Mouse (Mus musculus) midbrain, embryonic 15.5 days (tissue): ENCODE results near the gene Mrpl10. TPM values are rescaled to one million over a fixed set of nuclear protein-coding genes. Genes with fewer than 3 reads are reported as not detected.

Experiments
- ATAC-seq: fragments of 200-750 bp; cut with Nextera tagmentation; replicated peaks from 2 replicates; pipeline ENCODE4 v1.8.0; 2017; ENCODE audit warnings: moderate TSS enrichment
- H3K27ac ChIP-seq: fragments of 300-500 bp; sonication (generic); 2 replicates; pipeline ENCODE4 v1.5.1; 2015; ENCODE audit warnings: mild to moderate bottlenecking, inconsistent platforms
- H3K27me3 ChIP-seq: fragments of 300-500 bp; sonication (generic); replicated peaks from 2 replicates; pipeline ENCODE4 v1.6.1; 2015; ENCODE audit warnings: inconsistent platforms
- H3K36me3 ChIP-seq: fragments of 300-500 bp; sonication (generic); replicated peaks from 2 replicates; pipeline ENCODE4 v1.6.1; 2015; ENCODE audit warnings: inconsistent platforms
- H3K4me1 ChIP-seq: fragments of 300-500 bp; sonication (generic); 2 replicates; pipeline ENCODE4 v1.6.1; 2015; ENCODE audit warnings: inconsistent platforms
- H3K4me2 ChIP-seq: fragments of 300-500 bp; sonication (generic); 2 replicates; pipeline ENCODE4 v1.6.1; 2015; ENCODE audit warnings: inconsistent platforms, mild to moderate bottlenecking, moderate library complexity
- H3K4me3 ChIP-seq: fragments of 300-500 bp; sonication (generic); 2 replicates; pipeline ENCODE4 v1.5.1; 2015; ENCODE audit warnings: mild to moderate bottlenecking, inconsistent platforms
- H3K9ac ChIP-seq: fragments of 300-500 bp; sonication (generic); 2 replicates; pipeline ENCODE4 v1.6.1; 2015; ENCODE audit warnings: mild to moderate bottlenecking, inconsistent platforms
- H3K9me3 ChIP-seq: fragments of 300-500 bp; sonication (generic); 2 replicates; pipeline ENCODE4 v1.6.1; 2016; ENCODE audit warnings: inconsistent platforms
- WGBS: fragments of 180-500 bp; shearing (Covaris S2); methylation state at CpG from one replicate; pipeline ENCODE4 v1.1.7; 2015; ENCODE audit warnings: mixed read lengths; 5-methylcytosine and 5-hydroxymethylcytosine counted together
- polyA plus RNA-seq: library from polyadenylated mRNA; unstranded; fragments of >200 nt; fragmentation: Nextera tagmentation; extraction: Ambion mirVana; gene quantifications from 2 replicates; pipeline ENCODE4 v1.2.1, GENCODE M21; 2015

The Mrpl10 gene
- polyA plus RNA-seq, 1 experiment from 2014 or later: 54.5 TPM

DNA sequence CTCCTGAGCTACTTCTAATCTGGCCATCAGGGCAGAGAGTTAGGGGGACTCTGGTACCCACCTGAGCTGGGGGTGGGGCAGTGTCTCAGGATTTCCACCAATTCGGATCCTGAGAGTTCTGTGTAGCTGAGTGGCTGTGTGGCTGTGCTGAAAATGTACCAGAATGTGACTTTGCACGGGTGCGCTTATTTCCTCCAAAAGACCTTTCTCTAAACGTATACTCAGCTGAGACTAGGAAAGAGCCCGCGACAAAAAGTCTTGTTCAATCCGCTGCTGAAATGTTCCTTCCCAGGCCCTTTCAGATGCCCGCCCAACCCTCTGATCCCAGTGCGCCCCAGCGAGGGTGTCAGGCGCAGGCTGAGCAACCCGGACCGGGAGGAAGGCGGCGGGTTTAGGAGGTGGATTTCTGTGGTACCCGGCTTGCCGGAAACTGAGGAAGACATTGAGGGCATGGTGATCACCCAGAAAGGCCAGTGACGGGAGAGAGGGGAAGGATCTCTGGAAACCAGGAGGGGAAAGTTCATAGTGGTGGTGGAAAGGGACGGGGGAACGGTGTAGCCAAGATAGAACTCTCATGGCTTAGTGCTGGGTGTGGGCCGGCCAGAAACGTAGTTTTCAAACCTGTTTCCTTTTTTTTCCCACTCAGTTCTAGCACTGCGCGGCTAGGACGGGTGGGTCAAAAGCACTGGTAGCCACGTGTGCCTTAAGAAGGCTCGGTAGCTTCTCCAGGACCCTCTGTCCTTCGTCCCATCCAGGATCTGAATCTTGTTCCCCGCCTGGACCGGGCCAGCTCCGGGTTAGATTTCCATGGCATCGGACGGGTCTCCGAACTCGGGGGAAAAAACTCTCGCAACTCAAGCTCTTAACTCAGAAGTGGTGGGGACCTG, 23.4 kb upstream of the Mrpl10 start:
- under 1% methylated on average over 36 of the region's 36 CpGs for WGBS
- H3K36me3 ChIP-seq: no peaks in the 10 kb centered on the region

DNA sequence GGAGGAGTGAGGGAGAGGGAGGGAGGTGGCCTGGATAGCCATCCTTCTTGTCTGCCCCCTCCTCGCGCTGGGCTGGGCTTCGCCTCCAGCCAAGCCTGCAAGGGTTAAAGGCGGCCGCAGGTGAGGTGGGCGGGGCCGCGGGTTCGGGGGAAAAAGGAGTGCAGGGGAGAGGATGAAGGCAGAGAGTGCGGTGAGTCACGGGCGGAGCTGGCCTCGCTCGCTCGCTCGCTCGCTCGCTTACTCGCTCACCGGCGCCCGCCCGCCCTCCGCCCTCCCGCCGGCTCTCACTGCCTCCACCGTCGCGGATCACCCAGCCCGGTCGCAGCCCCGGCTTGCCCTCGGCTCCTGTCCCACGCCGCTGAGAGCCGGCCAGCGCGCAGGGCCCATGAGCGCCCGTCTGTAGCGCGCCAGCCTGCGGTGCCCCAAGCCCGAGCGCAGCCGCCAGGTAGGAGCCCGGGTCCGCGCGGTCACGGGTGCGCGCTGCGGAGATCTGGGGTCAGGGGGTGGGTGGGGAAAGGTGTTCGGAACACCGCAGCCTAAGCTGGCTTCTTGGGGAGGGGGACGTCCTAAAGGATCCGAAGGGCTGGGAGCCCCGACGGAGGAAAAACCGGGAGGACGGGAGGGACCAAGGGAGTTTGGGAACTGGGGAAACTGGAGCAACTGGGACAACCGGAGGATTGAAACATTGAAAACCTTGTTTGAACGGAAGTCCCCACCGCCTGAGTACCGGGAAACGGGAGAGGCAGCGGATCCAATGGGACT, 22.6 kb upstream of the Mrpl10 start:
- H3K9ac ChIP-seq: no peak overlapping the region
- H3K36me3 ChIP-seq: no peaks in the 10 kb centered on the region
- no peak overlapping the region for H3K27ac ChIP-seq
- peaks cover 86% of the 10 kb centered on the region for H3K27me3 ChIP-seq
- no peak for ATAC-seq
- under 1% methylated on average over 66 of the region's 68 CpGs for WGBS
- peaks cover 24% of the 10 kb centered on the region for H3K4me1 ChIP-seq
- peak overlapping the region; percentile 31 for H3K4me3 ChIP-seq
- H3K4me2 ChIP-seq: peak overlapping the region; percentile 53
- H3K9me3 ChIP-seq: no peaks in the 10 kb centered on the region

More for the DNA sequence above, 23.4 kb upstream of the Mrpl10 start:
- H3K4me3 ChIP-seq: peak overlapping the region; percentile 31; the same call in 1 of the 2 replicates
- peak overlapping the region; percentile 53 for H3K4me2 ChIP-seq
- H3K27ac ChIP-seq: no peak overlapping the region
- H3K27me3 ChIP-seq: peaks cover 78% of the 10 kb centered on the region
- H3K9me3 ChIP-seq: no peaks in the 10 kb centered on the region
- no peak overlapping the region for H3K9ac ChIP-seq
- ATAC-seq: no peak
- peaks cover 24% of the 10 kb centered on the region for H3K4me1 ChIP-seq

DNA sequence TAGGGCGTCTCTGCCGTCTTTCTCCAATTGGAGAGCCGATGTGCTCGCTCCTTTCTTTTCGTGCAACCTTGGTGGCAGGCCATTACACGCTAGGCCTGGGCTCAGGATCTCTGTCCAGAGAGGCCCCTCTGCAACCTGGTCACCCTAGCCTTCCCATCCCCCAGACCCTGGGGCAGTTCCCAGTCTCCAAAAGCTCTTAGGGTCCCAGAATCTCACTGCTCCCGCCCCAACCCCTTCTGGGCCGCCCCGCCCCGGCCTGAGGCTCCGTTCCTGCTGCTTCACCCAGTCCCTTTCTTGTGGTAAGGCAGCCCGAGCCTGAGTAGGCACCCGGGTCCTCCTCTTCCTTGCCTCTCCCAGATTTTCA, 22.0 kb upstream of the Mrpl10 start:
- no peak overlapping the region for H3K27ac ChIP-seq
- no peak overlapping the region for H3K4me2 ChIP-seq
- no peaks in the 10 kb centered on the region for H3K36me3 ChIP-seq
- ATAC-seq: no peak
- H3K27me3 ChIP-seq: peaks cover 92% of the 10 kb centered on the region
- WGBS: 3% methylated on average over 13 of the region's 13 CpGs
- H3K4me3 ChIP-seq: no peak overlapping the region
- H3K9ac ChIP-seq: no peak overlapping the region
- peaks cover 24% of the 10 kb centered on the region for H3K4me1 ChIP-seq
- no peaks in the 10 kb centered on the region for H3K9me3 ChIP-seq

DNA sequence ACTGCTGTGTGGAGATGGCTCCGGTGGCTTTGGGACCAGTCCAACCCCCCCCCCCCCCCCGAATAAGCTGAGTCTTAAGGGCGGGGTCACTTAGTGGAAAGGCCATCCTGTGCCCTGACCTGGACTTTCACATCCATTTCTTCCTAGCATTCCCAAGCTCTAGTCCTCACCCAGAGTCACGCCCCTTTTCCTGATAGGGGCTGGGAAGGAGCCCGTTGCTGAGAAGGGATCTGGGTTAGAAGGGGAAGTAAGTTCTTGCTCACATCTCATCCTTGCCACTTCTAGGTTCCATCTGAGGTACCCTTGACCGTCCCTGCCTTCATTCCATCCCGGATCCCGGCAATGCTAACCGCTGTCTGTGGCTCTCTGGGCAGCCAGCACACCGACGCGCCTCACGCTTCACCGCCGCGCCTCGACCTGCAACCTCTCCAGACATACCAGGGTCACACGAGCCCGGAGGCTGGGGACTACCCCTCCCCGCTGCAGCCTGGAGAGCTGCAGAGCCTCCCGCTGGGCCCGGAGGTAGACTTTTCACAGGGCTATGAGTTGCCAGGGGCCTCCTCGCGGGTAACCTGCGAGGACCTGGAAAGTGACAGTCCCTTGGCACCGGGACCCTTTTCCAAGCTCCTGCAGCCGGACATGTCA, 20.1 kb upstream of the Mrpl10 start:
- peaks cover 89% of the 10 kb centered on the region for H3K27me3 ChIP-seq
- H3K4me2 ChIP-seq: peak overlapping the region; percentile 80
- H3K9me3 ChIP-seq: no peaks in the 10 kb centered on the region
- peak overlapping the region; percentile 45 for H3K4me3 ChIP-seq
- no peak overlapping the region for H3K27ac ChIP-seq
- H3K9ac ChIP-seq: no peak overlapping the region
- WGBS: 1% methylated on average over 27 of the region's 27 CpGs
- H3K36me3 ChIP-seq: no peaks in the 10 kb centered on the region
- no peak for ATAC-seq
- H3K4me1 ChIP-seq: peaks cover 30% of the 10 kb centered on the region

DNA sequence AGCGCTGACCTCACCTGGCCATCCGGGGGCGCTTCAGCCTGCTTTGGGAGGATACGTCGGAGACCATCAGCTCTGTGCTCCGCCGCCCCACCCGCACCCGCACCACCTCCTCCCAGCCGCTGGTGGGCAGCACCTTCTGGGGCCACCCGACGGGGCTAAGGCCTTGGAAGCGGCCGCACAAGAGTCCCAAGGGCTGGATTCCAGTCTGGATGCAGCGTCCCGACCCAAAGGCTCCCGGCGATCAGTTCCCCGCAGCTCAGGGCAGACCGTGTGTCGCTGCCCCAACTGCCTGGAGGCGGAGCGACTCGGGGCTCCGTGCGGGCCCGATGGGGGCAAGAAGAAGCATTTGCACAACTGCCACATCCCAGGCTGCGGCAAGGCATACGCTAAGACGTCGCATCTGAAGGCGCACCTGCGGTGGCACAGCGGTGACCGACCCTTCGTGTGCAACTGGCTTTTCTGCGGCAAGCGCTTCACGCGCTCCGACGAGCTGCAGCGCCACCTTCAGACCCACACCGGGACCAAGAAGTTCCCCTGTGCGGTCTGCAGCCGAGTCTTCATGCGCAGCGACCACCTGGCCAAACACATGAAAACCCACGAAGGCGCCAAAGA, 19.4 kb upstream of the Mrpl10 start:
- peak; percentile 60; the same call in 1 of the 2 replicates for ATAC-seq
- H3K4me2 ChIP-seq: peak overlapping the region; percentile 80
- H3K9ac ChIP-seq: peak overlapping the region; percentile 39
- H3K36me3 ChIP-seq: no peaks in the 10 kb centered on the region
- WGBS: 1% methylated on average over 50 of the region's 50 CpGs
- no peak overlapping the region for H3K27ac ChIP-seq
- H3K4me1 ChIP-seq: peaks cover 31% of the 10 kb centered on the region
- H3K9me3 ChIP-seq: no peaks in the 10 kb centered on the region
- H3K27me3 ChIP-seq: peaks cover 82% of the 10 kb centered on the region
- peak overlapping the region; percentile 45 for H3K4me3 ChIP-seq

DNA sequence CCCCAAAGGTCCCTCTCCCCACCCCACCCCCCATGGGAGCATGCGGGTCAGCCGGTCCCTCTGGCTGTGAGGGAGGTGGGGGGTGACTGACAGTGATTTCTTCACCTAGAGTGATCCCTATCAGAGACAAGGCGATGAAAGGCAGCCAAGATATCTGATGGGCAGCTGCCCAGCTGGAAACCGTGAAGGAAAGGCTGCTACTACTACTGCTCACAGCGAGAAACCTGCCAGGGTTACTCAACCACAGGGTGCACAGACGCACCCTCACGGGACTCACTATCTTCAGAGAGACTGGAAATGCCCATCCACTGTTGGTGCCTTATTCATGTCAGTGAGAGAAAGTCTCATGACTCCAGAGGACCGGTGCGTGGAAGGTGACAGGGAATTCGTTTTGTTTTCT, 16.4 kb upstream of the Mrpl10 start:
- Histone ChIP-seq H3K4me3 (no peak overlapping the region), H3K36me3 (no peaks in the 10 kb centered on the region), H3K4me2 (no peak overlapping the region), H3K27me3 (peaks cover 58% of the 10 kb centered on the region), H3K27ac (no peak overlapping the region), H3K9ac (no peak overlapping the region), H3K9me3 (no peaks in the 10 kb centered on the region), H3K4me1 (peaks cover 23% of the 10 kb centered on the region)
- WGBS: 19% methylated on average over 10 of the region's 10 CpGs
- no peak for ATAC-seq

DNA sequence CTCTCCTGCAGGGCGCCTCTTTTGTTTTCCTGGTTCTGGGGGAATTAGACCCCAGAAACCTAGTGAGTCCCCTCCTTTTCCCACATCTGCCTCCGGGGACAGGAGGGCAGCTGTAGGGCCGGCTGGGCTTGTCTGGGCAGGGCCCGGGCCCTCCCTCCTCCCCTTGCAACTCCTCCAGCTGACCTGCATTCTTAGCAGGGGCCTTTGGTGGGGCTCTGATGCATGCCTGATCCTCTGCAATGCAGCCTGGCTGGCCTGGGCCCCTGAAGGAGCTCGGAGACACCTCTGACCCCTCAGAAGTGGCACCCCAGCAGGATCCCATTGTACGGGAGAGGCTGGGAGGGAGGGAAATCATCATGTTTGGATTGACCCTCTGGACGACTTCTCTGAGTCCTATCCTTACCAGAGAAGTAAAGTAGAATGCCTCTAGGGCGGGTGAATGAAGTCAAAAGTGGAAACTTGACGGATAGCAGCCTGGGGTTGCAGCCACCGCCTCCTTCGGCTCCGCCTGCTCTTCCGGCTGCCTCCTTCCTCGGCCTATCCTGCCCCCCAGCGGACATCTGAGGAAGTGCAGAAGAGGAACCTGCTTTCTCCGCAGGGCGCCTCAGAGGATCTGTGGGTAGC, 15.5 kb upstream of the Mrpl10 start:
- Histone ChIP-seq H3K4me1 (peaks cover 32% of the 10 kb centered on the region), H3K9me3 (no peaks in the 10 kb centered on the region), H3K4me2 (peak overlapping the region; percentile 39), H3K4me3 (peak overlapping the region; percentile 19), H3K27me3 (peaks cover 49% of the 10 kb centered on the region), H3K9ac (peak overlapping the region; percentile 15; the same call in 1 of the 2 replicates), H3K27ac (no peak overlapping the region), H3K36me3 (no peaks in the 10 kb centered on the region)
- 1% methylated on average over 17 of the region's 17 CpGs for WGBS
- 0 out of 2 replicates have a peak, but pooled peaks have one; percentile 6 for ATAC-seq

DNA sequence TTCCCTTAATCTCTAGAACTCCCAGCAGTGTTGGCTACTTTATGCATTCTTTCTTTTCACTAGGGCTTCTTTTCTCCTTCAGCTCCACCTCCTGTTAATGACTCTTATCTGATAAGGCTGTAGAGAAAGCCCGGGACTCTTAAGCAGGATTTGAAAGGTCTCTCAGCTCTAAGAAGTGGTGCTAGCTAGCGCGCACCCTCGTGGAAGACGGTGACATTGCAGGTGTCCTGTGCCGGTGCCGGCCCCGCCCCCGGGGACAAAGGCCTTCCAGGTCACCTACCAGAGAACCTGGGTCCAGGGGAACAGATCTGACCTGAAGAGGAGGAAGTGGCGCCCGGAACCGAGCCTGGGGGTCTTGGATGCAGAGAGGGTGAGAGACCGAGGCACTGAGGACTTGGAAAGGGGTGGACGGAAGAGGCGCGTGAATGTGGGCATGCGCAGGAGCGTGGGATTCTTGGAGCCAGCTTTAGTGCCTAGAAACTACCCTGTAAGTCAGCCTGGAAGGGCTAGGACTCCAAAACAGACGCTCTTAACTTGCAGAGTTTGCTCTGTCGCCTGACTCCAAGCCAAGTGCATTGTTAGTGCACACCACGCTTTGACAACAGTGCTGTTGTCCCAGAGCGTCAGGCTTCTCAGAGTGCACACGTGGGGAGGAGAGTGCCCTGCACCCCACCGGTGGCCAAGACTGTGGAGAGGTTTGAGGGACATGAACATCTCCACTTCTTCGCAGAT, 11.5 kb upstream of the Mrpl10 start, which contains the start of gene Scrn2:
TSS of gene Scrn2 (plus strand) at position 253 of the 732 bp plus-strand sequence.
- H3K36me3 ChIP-seq: no peaks in the 10 kb centered on the region
- H3K4me2 ChIP-seq: peak within 1 kb of the TSS; percentile 83
- peaks cover 16% of the 10 kb centered on the region for H3K4me1 ChIP-seq
- ATAC-seq: peak; percentile 65
- peaks cover 9% of the 10 kb centered on the region for H3K27me3 ChIP-seq
- H3K4me3 ChIP-seq: peak within 1 kb of the TSS; percentile 49
- H3K27ac ChIP-seq: peak within 1 kb of the TSS; percentile 72
- no peaks in the 10 kb centered on the region for H3K9me3 ChIP-seq
- H3K9ac ChIP-seq: peak within 1 kb of the TSS; percentile 60
- under 1% methylated on average over 25 of the region's 25 CpGs for WGBS

DNA sequence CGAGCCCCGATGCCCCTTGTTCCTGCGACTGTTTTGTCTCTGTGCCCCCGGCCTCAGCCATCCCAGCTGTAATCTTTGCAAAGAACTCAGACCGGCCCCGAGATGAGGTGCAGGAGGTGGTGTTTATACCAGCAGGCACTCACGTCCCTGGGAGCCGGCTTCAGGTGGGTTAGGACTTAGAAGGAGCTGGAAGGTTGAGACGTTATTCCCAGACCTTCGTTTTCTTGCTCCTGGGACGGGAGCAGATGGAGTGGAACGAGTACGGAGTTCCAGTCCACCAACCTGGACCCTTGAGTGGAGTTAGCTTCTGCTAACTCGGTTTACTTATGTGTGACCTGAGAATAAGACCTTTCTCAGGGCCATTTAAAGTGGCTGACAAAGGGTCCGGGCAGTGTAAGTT, 10.9 kb upstream of the Mrpl10 start:
- Histone ChIP-seq H3K27me3 (peaks cover 3% of the 10 kb centered on the region; the same call in 1 of the 2 replicates), H3K27ac (peak overlapping the region; percentile 72; the same call in 1 of the 2 replicates), H3K4me1 (peaks cover 16% of the 10 kb centered on the region), H3K9me3 (no peaks in the 10 kb centered on the region), H3K4me3 (peak overlapping the region; percentile 49), H3K4me2 (peak overlapping the region; percentile 83), H3K36me3 (no peaks in the 10 kb centered on the region), H3K9ac (peak overlapping the region; percentile 60)
- no peak for ATAC-seq
- WGBS: 16% methylated on average over 15 of the region's 15 CpGs

DNA sequence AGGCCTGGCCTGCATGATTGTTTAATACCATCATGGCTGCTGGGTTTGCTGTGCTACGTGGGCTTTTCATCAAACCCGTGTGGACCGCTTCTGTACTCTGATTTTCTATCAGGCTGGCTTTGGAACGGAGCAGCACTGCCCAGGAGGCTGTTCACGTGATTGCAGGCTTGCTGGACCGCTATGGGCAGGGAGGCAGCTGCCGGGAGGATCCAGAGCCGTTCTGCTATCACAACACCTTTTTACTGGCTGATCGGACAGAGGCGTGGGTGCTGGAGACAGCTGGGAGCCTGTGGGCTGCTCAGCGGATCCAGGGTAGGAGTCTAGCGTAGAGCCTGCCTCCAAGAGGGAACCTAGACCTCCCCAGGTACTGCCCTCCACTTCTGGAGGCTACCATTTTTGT, 9.4 kb upstream of the Mrpl10 start:
- peaks cover 9% of the 10 kb centered on the region for H3K4me1 ChIP-seq
- H3K4me3 ChIP-seq: no peak overlapping the region
- no peaks in the 10 kb centered on the region for H3K27me3 ChIP-seq
- no peak for ATAC-seq
- no peak overlapping the region for H3K4me2 ChIP-seq
- WGBS: 85% methylated on average over 12 of the region's 12 CpGs
- no peak overlapping the region for H3K27ac ChIP-seq
- no peaks in the 10 kb centered on the region for H3K9me3 ChIP-seq
- no peaks in the 10 kb centered on the region for H3K36me3 ChIP-seq
- no peak overlapping the region for H3K9ac ChIP-seq

DNA sequence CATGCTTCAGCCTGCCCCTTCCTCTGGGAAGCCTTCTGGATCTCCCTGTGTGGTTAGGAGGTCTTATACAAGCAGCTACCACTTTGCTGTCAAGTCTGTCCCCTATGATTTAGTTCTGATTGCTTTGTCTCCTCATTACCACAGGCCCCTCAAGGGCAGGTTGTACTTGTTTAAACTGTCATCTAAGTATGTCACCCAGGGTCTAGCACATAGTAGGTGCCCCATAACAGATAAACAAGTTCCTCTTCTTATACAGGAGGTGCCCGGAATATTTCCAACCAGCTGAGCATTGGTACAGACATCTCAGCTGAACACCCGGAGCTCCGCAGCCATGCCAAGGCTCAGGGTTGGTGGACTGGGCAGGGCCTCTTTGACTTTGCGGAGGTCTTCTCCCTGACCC, 8.9 kb upstream of the Mrpl10 start:
- Histone ChIP-seq H3K4me2 (no peak overlapping the region), H3K9me3 (no peaks in the 10 kb centered on the region), H3K27ac (no peak overlapping the region), H3K4me1 (peaks cover 9% of the 10 kb centered on the region), H3K36me3 (no peaks in the 10 kb centered on the region), H3K9ac (no peak overlapping the region), H3K4me3 (no peak overlapping the region), H3K27me3 (no peaks in the 10 kb centered on the region)
- WGBS: 95% methylated on average over 4 of the region's 4 CpGs
- no peak for ATAC-seq
